Mouse (Mus musculus) kidney, adult 11 months (tissue): Measurements from ENCODE around the gene Adam22.
A peak's percentile ranks its signal among the peaks of the same experiment; 100 is the strongest.

Experiments used
- DNase-seq: peaks from one replicate; pipeline ENCODE4 v3.0.0; 2022

Gene Adam22

GRCm38 (mm10) chr5:8146146-8146545, 221.8 kb downstream of the Adam22 start:
- peak; percentile 42 for DNase-seq

DNA sequence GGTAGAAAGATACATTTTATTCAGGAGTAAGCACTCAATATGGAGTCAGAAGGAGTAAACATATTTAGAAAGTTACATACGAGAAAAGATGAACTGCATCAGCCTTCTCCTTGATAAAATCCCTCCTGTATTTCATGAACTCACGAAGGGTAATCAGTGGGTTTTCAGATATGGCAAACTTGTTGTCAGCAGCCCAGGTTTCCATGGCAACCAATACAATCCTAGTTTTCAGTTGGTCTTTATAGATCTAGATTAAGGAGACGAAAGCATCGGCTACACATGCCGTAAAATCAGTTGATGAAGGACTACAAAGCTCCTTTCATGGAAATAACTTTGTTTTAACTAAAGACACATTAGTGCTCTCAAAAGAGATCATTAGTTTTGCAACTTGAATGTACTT, 222.5 kb downstream of the Adam22 start:
- no peak for DNase-seq

- no peak for DNase-seq
Measured at GRCm38 (mm10) chr5:8132546-8132945, 235.4 kb downstream of the Adam22 start.

GRCm38 (mm10) chr5:8131918-8132317, 236.0 kb downstream of the Adam22 start:
- no peak for DNase-seq

DNA sequence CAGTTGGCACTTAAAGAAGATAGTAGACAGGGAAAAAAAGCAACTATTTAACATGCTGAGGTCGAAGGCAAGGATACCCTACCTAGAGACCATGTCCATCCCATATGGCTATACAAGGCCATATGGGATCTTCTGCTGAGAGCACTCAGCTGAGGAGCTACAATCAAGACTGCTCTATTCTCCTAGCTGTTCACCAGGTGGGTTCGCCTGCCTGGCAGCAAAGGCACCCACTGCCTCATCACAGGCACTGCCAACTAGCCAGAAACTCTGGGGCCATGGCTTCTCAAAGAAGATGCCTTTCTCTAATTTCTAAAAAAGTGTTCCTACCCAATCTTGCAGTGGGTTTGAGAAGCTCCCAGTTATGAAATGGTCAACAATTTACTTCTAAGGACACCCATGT, 238.2 kb downstream of the Adam22 start:
- no peak for DNase-seq

- no peak for DNase-seq
Measured at GRCm38 (mm10) chr5:8120926-8121325, 247.0 kb downstream of the Adam22 start.

GRCm38 (mm10) chr5:8120087-8120486, 247.9 kb downstream of the Adam22 start:
- no peak for DNase-seq

DNA sequence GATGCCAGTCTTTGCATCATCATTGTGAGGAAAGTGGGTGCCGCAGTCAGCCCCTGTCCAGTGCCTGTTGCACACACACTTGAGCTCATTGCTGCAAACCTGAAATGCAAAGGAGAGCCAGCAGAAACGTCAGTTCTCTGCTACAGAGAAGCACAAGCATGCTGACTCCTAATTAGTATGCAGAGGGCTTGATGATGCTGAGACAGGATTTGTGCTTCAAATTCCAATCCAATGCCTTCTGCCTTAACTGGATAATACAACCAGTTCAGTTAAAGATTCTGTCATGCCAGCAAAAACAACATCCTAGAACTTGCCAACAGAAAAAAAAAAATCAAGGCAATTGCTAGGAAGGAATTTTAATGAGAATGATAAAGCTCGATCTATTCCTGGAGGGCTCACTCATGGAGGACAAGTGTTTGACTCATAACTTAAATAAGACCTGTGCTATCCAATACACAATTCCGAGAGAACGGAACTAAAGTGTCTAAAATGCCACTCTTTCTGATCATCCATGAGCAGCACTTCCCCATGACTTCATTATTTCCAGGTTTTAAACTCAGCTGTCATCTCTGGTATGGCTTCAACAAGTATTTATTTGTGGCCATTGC, 251.3 kb downstream of the Adam22 start:
- no peak for DNase-seq

DNA sequence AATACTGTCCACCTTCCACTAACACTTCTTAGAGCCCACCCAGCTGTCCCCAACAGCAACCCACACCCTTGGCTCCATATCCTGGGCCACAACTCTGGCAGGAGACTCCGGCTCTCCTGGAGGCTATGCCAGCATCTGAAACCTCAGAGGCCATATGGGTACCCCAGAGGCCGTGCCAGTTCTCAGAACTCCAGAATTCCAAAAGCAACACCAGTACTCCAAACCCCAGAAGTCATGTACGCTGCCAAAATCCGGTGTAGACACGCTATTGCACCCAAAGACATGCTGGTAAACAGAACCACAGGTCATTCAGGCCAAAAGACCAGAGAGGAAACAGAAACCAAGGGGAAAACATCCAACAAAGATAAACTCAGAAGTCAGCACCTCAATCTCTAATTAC, 255.7 kb downstream of the Adam22 start:
- no peak for DNase-seq

- DNase-seq: no peak
Measured at GRCm38 (mm10) chr5:8111691-8112090, 256.3 kb downstream of the Adam22 start.

- DNase-seq: no peak
Measured at GRCm38 (mm10) chr5:8095689-8096088, 272.3 kb downstream of the Adam22 start.

DNA sequence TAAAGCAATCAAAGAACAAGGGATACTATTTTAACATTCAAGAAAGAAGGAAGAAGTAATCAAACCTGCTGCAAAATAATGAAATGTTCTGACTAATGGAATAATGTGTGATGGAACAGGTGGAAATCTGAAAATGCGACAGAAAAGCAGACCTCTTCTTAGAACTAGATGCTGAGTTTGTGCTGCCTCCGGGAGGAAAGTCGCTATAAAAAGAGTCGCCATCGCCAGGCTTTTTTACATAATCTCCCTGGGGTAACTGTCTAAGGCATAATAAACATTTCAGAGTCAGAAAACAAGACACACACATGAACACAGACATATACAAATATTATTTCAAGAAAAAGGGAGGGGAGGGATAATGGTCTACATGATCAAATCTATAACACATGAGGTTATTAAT, 273.0 kb downstream of the Adam22 start:
- no peak for DNase-seq

- no peak for DNase-seq
Measured at GRCm38 (mm10) chr5:8088147-8088546, 279.8 kb downstream of the Adam22 start.

DNA sequence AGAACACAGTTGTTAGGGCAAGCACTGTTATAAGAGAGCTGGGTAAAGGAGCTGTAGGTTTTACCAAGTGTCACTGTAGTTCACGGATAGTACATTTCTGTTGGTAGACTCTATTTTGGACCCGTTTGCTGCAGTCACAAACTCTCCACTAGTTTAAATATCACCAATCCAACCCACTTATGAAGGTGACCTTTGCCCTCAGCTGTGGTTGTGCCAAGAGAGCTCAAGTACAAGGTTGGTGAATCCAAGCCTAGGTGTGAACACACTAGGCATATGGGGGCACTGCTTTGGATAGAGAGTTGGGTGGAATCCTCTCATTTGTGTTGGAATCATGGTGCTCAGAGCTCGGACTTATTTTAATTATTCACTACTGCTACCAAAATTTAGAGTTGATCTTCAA, 282.3 kb downstream of the Adam22 start:
- DNase-seq: peak; percentile 29

- DNase-seq: no peak
Measured at GRCm38 (mm10) chr5:8082800-8083509, 285.0 kb downstream of the Adam22 start.

GRCm38 (mm10) chr5:8077481-8077880, 290.5 kb downstream of the Adam22 start:
- DNase-seq: no peak

GRCm38 (mm10) chr5:8073901-8074561, 293.9 kb downstream of the Adam22 start:
- no peak for DNase-seq

GRCm38 (mm10) chr5:8073406-8073805, 294.6 kb downstream of the Adam22 start:
- no peak for DNase-seq

- no peak for DNase-seq
Measured at GRCm38 (mm10) chr5:8063207-8063606, 304.8 kb downstream of the Adam22 start.

DNA sequence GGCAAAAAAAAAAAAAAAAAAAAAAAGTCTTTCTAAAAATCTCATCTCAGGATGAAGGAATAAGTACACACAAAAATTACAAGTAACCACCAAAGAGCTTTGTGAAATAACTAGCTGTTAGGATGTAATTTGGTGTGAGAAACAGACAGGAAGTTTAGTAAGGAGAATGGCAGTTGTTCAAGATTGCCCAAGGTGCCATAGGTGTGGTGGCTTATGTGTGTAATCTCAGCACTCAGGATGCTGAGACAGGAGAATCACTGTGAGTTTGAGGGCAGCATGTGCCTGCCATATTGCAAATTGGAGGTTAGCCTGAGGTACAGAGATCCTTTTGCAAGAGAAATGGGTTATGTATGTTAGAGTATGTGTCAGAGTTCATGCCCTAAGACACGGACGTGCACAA, 305.5 kb downstream of the Adam22 start:
- DNase-seq: no peak

DNA sequence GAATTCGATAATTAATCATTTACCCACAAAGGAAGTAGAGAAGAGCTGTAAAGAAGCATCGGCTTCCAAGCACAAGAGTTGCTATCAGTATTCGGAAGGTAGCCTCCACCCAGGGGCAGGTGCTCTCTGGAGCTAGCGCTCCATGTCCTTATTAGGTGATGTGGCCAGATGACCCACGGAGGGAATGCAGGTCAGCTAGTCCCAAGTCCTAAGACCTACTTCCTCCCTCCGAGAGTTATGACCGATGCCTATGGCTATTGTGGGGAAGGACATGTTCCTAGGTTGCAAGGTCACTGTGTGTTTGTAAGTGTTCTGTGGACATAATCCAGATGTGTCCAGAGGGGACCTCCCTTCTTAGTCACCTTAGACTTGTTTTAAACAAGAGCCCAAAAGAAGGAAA, 309.9 kb downstream of the Adam22 start:
- DNase-seq: peak; percentile 36

DNA sequence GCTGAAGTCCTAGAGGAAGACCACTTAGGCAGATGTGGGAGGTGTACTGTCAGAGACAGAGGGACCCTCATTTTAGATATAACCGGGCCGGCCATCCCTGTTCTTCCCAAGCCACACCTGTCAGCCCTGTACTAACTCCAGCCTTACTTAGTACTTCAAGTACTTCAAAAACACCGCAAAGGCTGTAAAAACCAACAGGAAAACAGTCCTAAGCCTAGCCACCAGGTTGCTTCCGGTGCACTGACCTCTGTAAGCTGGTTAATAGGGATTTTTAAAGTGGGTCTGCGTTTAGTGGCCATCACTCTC, 311.0 kb downstream of the Adam22 start:
- DNase-seq: peak; percentile 24

GRCm38 (mm10) chr5:8056141-8057017, 311.6 kb downstream of the Adam22 start:
- DNase-seq: peak; percentile 88
